Mouse (Mus musculus) brain, embryonic 14.5 days (tissue): ENCODE measurements around the gene Gm1604a.
"Not testable (repeated sequence)": the region's sequence is repeated elsewhere in the genome, so short reads cannot be mapped to it uniquely, and the experiment has no call there.

Experiments
- CTCF ChIP-seq: fragments of 200-500 bp; IDR thresholded peaks from 2 replicates; pipeline ENCODE4 v1.5.1; 2012; ENCODE audit warnings: inconsistent platforms, mild to moderate bottlenecking, moderate library complexity, borderline replicate concordance; ENCODE audit not compliant: insufficient read depth, insufficient read length; ENCODE audit errors: extremely low read depth
- POLR2A ChIP-seq: fragments of 200-500 bp; IDR thresholded peaks from 2 replicates; pipeline ENCODE4 v1.6.1; 2012; ENCODE audit warnings: mild to moderate bottlenecking, inconsistent platforms, borderline replicate concordance; ENCODE audit not compliant: poor library complexity, insufficient read depth, insufficient read length, severe bottlenecking; ENCODE audit errors: extremely low read depth

DNA sequence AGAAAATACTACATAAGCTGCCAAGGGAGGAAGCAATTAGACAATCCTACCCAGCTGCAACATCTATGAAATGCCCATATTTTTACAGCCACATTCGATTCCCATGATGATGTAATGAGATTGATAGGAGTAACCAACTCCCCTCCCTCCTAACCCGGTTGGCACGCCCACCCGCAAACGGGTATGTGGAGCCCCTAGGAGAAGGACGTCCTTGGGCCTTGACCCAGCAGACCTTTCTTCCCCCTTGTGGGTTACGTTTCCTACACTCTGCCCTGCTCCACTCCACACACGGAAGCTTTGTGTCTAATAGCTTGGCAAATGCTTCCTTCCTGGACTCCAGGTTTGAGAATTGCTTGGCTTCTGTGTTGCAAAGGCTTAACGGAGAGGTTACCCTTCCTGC lies 15.5 kb upstream of the Gm1604a start:
- TF ChIP-seq CTCF, POLR2A: not testable (repeated sequence)
